Mouse (Mus musculus) forelimb bud, embryonic 11.5 days (tissue): ENCODE measurements around the gene Sdhc.
"Not testable (repeated sequence)": the region's sequence is repeated elsewhere in the genome, so short reads cannot be mapped to it uniquely, and the experiment has no call there.

Source experiments
- DNase-seq: peaks from one replicate; pipeline ENCODE4 v3.0.0-alpha.2; 2012; ENCODE audit warnings: low read depth, low spot score

The Sdhc gene

GRCm38 (mm10) chr1:171079825-171080224 lies 70.6 kb downstream of the Sdhc start:
- not testable (repeated sequence) for DNase-seq

GRCm38 (mm10) chr1:171079345-171079744 lies 71.1 kb downstream of the Sdhc start:
- not testable (repeated sequence) for DNase-seq

GRCm38 (mm10) chr1:171078419-171078818 lies 72.0 kb downstream of the Sdhc start:
- not testable (repeated sequence) for DNase-seq

- DNase-seq: not testable (repeated sequence)
These were observed 72.4 kb downstream of the Sdhc start for GRCm38 (mm10) chr1:171077955-171078354.

GRCm38 (mm10) chr1:171077192-171077591 lies 73.2 kb downstream of the Sdhc start:
- not testable (repeated sequence) for DNase-seq
